Mouse (Mus musculus): Measurements from ENCODE around the gene Zfp950. TPM values are rescaled to one million over a fixed set of nuclear protein-coding genes. Genes with fewer than 3 reads are reported as not detected.

The Zfp950 gene
- polyA plus RNA-seq, 1 experiment = 0.15 TPM

GRCm38 (mm10) chr19:61065011-61065410 is 75.6 kb downstream of the Zfp950 start:
- Histone ChIP-seq H3K36me3 (replicated peaks; ENCODE audit: low read length) (peaks cover 11% of the 10 kb centered on the region), H3K4me3 (replicated peaks) (no peak overlapping the region), H3K27me3 (replicated peaks) (no peaks in the 10 kb centered on the region), H3K4me1 (peaks cover 14% of the 10 kb centered on the region), H3K9me3 (no peaks in the 10 kb centered on the region)
- TF ChIP-seq GATA1 (IDR thresholded peaks at IDR 0.05; ENCODE audit: borderline replicate concordance, low read length) = no peak
- no peak for TF ChIP-seq FLI1 (IDR thresholded peaks at IDR 0.05; ENCODE audit: low read length)

GRCm38 (mm10) chr19:61064386-61064785 is 76.3 kb downstream of the Zfp950 start:
- no peaks in the 10 kb centered on the region for H3K27me3 ChIP-seq (replicated peaks)

GRCm38 (mm10) chr19:61057581-61057980 is 83.1 kb downstream of the Zfp950 start:
- peaks cover 8% of the 10 kb centered on the region; the same call in 1 of the 2 replicates for H3K9me3 ChIP-seq
- H3K4me1 ChIP-seq = peaks cover 4% of the 10 kb centered on the region
- H3K27me3 ChIP-seq (replicated peaks) = no peaks in the 10 kb centered on the region
- H3K36me3 ChIP-seq (replicated peaks; ENCODE audit: low read length) = peaks cover 3% of the 10 kb centered on the region
- no peak for TF ChIP-seq FLI1 (IDR thresholded peaks at IDR 0.05; ENCODE audit: low read length)
- no peak for TF ChIP-seq GATA1 (IDR thresholded peaks at IDR 0.05; ENCODE audit: borderline replicate concordance, low read length)
- H3K4me3 ChIP-seq (replicated peaks) = no peak overlapping the region

More at GRCm38 (mm10) chr19:61064386-61064785, 76.3 kb downstream of the Zfp950 start:
- H3K4me1 ChIP-seq = peaks cover 14% of the 10 kb centered on the region
- peaks cover 9% of the 10 kb centered on the region for H3K36me3 ChIP-seq (replicated peaks; ENCODE audit: low read length)
- no peaks in the 10 kb centered on the region for H3K9me3 ChIP-seq
- TF ChIP-seq GATA1 (IDR thresholded peaks at IDR 0.05; ENCODE audit: borderline replicate concordance, low read length) (no peak), FLI1 (IDR thresholded peaks at IDR 0.05; ENCODE audit: low read length) (no peak)
- no peak overlapping the region for H3K4me3 ChIP-seq (replicated peaks)

- TF ChIP-seq FLI1 (IDR thresholded peaks at IDR 0.05; ENCODE audit: low read length) (no peak), GATA1 (IDR thresholded peaks at IDR 0.05; ENCODE audit: borderline replicate concordance, low read length) (no peak)
- Histone ChIP-seq H3K9me3 (peaks cover 8% of the 10 kb centered on the region; the same call in 1 of the 2 replicates), H3K4me1 (peaks cover 9% of the 10 kb centered on the region), H3K4me3 (replicated peaks) (no peak overlapping the region), H3K36me3 (replicated peaks; ENCODE audit: low read length) (peaks cover 3% of the 10 kb centered on the region), H3K27me3 (replicated peaks) (no peaks in the 10 kb centered on the region)
These were observed 83.7 kb downstream of the Zfp950 start for GRCm38 (mm10) chr19:61056783-61057410.

GRCm38 (mm10) chr19:61052786-61053185 is 87.9 kb downstream of the Zfp950 start:
- H3K9me3 ChIP-seq = peaks cover 8% of the 10 kb centered on the region; the same call in 1 of the 2 replicates
- peaks cover 8% of the 10 kb centered on the region; the same call in 1 of the 2 replicates for H3K4me1 ChIP-seq
- no peaks in the 10 kb centered on the region for H3K27me3 ChIP-seq (replicated peaks)
- TF ChIP-seq FLI1 (IDR thresholded peaks at IDR 0.05; ENCODE audit: low read length) (no peak), GATA1 (IDR thresholded peaks at IDR 0.05; ENCODE audit: borderline replicate concordance, low read length) (no peak)
- H3K4me3 ChIP-seq (replicated peaks) = no peak overlapping the region
- peaks cover 6% of the 10 kb centered on the region for H3K36me3 ChIP-seq (replicated peaks; ENCODE audit: low read length)

- Histone ChIP-seq H3K4me1 (peaks cover 8% of the 10 kb centered on the region; the same call in 1 of the 2 replicates), H3K9me3 (peaks cover 8% of the 10 kb centered on the region; the same call in 1 of the 2 replicates), H3K27me3 (replicated peaks) (no peaks in the 10 kb centered on the region), H3K4me3 (replicated peaks) (no peak overlapping the region), H3K36me3 (replicated peaks; ENCODE audit: low read length) (peaks cover 6% of the 10 kb centered on the region)
- TF ChIP-seq GATA1 (IDR thresholded peaks at IDR 0.05; ENCODE audit: borderline replicate concordance, low read length) (no peak), FLI1 (IDR thresholded peaks at IDR 0.05; ENCODE audit: low read length) (no peak)
These were observed 88.6 kb downstream of the Zfp950 start for GRCm38 (mm10) chr19:61052008-61052407.

GRCm38 (mm10) chr19:61051151-61051550 is 89.5 kb downstream of the Zfp950 start:
- peaks cover 8% of the 10 kb centered on the region; the same call in 1 of the 2 replicates for H3K9me3 ChIP-seq
- H3K36me3 ChIP-seq (replicated peaks; ENCODE audit: low read length) = peaks cover 8% of the 10 kb centered on the region
- no peak overlapping the region for H3K4me3 ChIP-seq (replicated peaks)
- peaks cover 10% of the 10 kb centered on the region; the same call in 1 of the 2 replicates for H3K4me1 ChIP-seq
- no peaks in the 10 kb centered on the region for H3K27me3 ChIP-seq (replicated peaks)
- TF ChIP-seq FLI1 (IDR thresholded peaks at IDR 0.05; ENCODE audit: low read length) (no peak), GATA1 (IDR thresholded peaks at IDR 0.05; ENCODE audit: borderline replicate concordance, low read length) (no peak)

- Histone ChIP-seq H3K36me3 (replicated peaks; ENCODE audit: low read length) (peaks cover 6% of the 10 kb centered on the region), H3K27me3 (replicated peaks) (no peaks in the 10 kb centered on the region), H3K4me1 (peaks cover 14% of the 10 kb centered on the region; the same call in 1 of the 2 replicates), H3K9me3 (peaks cover 8% of the 10 kb centered on the region; the same call in 1 of the 2 replicates), H3K4me3 (replicated peaks) (no peak overlapping the region)
- TF ChIP-seq FLI1 (IDR thresholded peaks at IDR 0.05; ENCODE audit: low read length) = no peak
- no peak for TF ChIP-seq GATA1 (IDR thresholded peaks at IDR 0.05; ENCODE audit: borderline replicate concordance, low read length)
These were observed 91.2 kb downstream of the Zfp950 start for GRCm38 (mm10) chr19:61049413-61049812.

GRCm38 (mm10) chr19:61048646-61049045 is 92.0 kb downstream of the Zfp950 start:
- no peaks in the 10 kb centered on the region for H3K27me3 ChIP-seq (replicated peaks)
- peaks cover 5% of the 10 kb centered on the region for H3K36me3 ChIP-seq (replicated peaks; ENCODE audit: low read length)
- no peak for TF ChIP-seq FLI1 (IDR thresholded peaks at IDR 0.05; ENCODE audit: low read length)
- no peak overlapping the region for H3K4me3 ChIP-seq (replicated peaks)
- H3K4me1 ChIP-seq = peaks cover 14% of the 10 kb centered on the region; the same call in 1 of the 2 replicates
- H3K9me3 ChIP-seq = 0 out of 2 replicates have a peak, but pooled peaks cover 1% of the 10 kb centered on the region

- TF ChIP-seq GATA1 (IDR thresholded peaks at IDR 0.05; ENCODE audit: borderline replicate concordance, low read length) = no peak
- H3K4me1 ChIP-seq = peaks cover 13% of the 10 kb centered on the region
These were observed 101.5 kb downstream of the Zfp950 start for GRCm38 (mm10) chr19:61039151-61039550.

More at GRCm38 (mm10) chr19:61039151-61039550, 101.5 kb downstream of the Zfp950 start:
- H3K27me3 ChIP-seq (replicated peaks) = no peaks in the 10 kb centered on the region
- no peak overlapping the region for H3K4me3 ChIP-seq (replicated peaks)
- no peaks in the 10 kb centered on the region for H3K36me3 ChIP-seq (replicated peaks; ENCODE audit: low read length)
- no peaks in the 10 kb centered on the region for H3K9me3 ChIP-seq
